Mouse (Mus musculus) urinary bladder, postnatal 36 days (tissue): ENCODE results near the gene Pde4dip.
A peak's percentile ranks its signal among the peaks of the same experiment; 100 is the strongest.

ENCODE experiments used
- DNase-seq, 2 experiments: peaks; one replicate each; pipeline ENCODE4 v3.0.0; 2022; ENCODE audit warnings: low spot score in 2 of 2, mixed read lengths in 1 of 2

The Pde4dip gene

GRCm38 (mm10) chr3:97801178-97801699 is 87.3 kb downstream of the Pde4dip start:
- no peak for DNase-seq

- DNase-seq: no peak
Measured at GRCm38 (mm10) chr3:97800657-97801056, 87.8 kb downstream of the Pde4dip start.

GRCm38 (mm10) chr3:97800004-97800403 is 88.5 kb downstream of the Pde4dip start:
- no peak for DNase-seq

- DNase-seq: no peak
Measured at GRCm38 (mm10) chr3:97799267-97799666, 89.2 kb downstream of the Pde4dip start.

GRCm38 (mm10) chr3:97797371-97797770 is 91.1 kb downstream of the Pde4dip start:
- DNase-seq: no peak

- no peak for DNase-seq
Measured at GRCm38 (mm10) chr3:97793995-97794394, 94.5 kb downstream of the Pde4dip start.

GRCm38 (mm10) chr3:97790150-97790549 is 98.4 kb downstream of the Pde4dip start:
- no peak for DNase-seq

- DNase-seq: no peak
Measured at GRCm38 (mm10) chr3:97789317-97789716, 99.2 kb downstream of the Pde4dip start.

GRCm38 (mm10) chr3:97776195-97776594 is 112.3 kb downstream of the Pde4dip start:
- no peak for DNase-seq

GRCm38 (mm10) chr3:97775742-97776141 is 112.8 kb downstream of the Pde4dip start:
- no peak for DNase-seq

- DNase-seq: no peak
Measured at GRCm38 (mm10) chr3:97774861-97775260, 113.6 kb downstream of the Pde4dip start.

GRCm38 (mm10) chr3:97767771-97768762 is 120.4 kb downstream of the Pde4dip start:
- peak; percentile 89 to 93 for DNase-seq

GRCm38 (mm10) chr3:97767041-97767770 is 121.3 kb downstream of the Pde4dip start:
- DNase-seq: peak in 1 of 2 experiments; percentile 6

GRCm38 (mm10) chr3:97766459-97766858 is 122.0 kb downstream of the Pde4dip start:
- no peak for DNase-seq

- no peak for DNase-seq
Measured at GRCm38 (mm10) chr3:97764152-97764551, 124.4 kb downstream of the Pde4dip start.

- DNase-seq: no peak
Measured at GRCm38 (mm10) chr3:97761951-97762350, 126.6 kb downstream of the Pde4dip start.

GRCm38 (mm10) chr3:97761168-97761567 is 127.3 kb downstream of the Pde4dip start:
- DNase-seq: no peak

GRCm38 (mm10) chr3:97759846-97760245 is 128.7 kb downstream of the Pde4dip start:
- DNase-seq: no peak

- DNase-seq: no peak
Measured at GRCm38 (mm10) chr3:97757501-97757900, 131.0 kb downstream of the Pde4dip start.

GRCm38 (mm10) chr3:97756283-97757074 is 132.0 kb downstream of the Pde4dip start:
- DNase-seq: no peak

GRCm38 (mm10) chr3:97755411-97755810 is 133.1 kb downstream of the Pde4dip start:
- no peak for DNase-seq
